Mouse (Mus musculus): ENCODE results near the gene Otop2. TPM values are rescaled to one million over a fixed set of nuclear protein-coding genes. Genes with fewer than 3 reads are reported as not detected.
A peak's percentile ranks its signal among the peaks of the same experiment; 100 is the strongest.

Gene Otop2
- polyA plus RNA-seq, 1 experiment = not detected

DNA sequence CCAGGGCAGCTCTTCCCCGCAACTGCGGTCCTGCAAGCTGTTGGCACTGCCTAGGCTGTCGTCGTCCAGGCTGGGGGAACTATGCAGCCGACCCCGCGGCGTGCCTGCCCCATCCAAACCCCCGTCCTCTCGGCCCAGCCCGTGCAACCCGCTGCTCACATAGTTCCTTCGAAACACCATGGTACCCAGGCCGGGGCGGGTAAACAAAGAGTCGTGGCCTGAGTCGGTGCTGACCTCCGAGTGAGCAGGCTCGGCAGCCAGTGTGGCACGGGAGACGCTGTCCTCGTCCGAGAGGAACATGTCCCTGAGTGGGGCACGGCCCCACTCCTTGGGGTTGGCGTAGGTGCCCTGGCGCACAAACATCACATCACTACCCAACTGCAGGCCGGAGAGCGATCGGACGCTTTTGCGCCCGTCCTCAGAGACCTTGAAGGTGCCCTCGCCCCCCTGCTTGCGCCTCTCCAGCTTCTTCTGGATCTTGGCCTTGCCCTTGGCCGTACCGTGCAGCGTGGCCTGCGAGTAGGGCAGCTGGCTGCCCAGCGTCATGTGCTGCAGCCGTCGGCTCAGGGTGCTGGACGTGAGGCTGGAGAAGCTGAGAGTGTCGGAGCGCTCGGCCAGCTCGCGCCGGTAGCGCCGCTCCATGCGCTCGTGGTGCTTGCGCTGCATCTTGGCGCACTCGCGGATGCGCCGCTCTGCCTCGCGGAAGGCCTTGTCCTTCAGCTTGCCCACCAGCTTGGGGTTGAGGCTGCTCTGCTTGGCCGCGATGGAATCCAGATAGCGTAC is 11.5 kb downstream of the Otop2 start:
- Histone ChIP-seq H3K4me1 (ENCODE audit: control insufficient read depth, insufficient read depth, low read length) (0 out of 2 replicates have a peak, but pooled peaks cover 4% of the 10 kb centered on the region), H3K4me3 (ENCODE audit: insufficient read depth, low read length) (no peak overlapping the region), H3K27ac (ENCODE audit: insufficient read depth, low read length) (no peak overlapping the region)
- no peak for TF ChIP-seq POLR2A (IDR thresholded peaks at IDR 0.05; ENCODE audit: low read depth, low read length)
- no peak for TF ChIP-seq CTCF (IDR thresholded peaks at IDR 0.05; ENCODE audit: borderline replicate concordance, insufficient read depth, low read length)

DNA sequence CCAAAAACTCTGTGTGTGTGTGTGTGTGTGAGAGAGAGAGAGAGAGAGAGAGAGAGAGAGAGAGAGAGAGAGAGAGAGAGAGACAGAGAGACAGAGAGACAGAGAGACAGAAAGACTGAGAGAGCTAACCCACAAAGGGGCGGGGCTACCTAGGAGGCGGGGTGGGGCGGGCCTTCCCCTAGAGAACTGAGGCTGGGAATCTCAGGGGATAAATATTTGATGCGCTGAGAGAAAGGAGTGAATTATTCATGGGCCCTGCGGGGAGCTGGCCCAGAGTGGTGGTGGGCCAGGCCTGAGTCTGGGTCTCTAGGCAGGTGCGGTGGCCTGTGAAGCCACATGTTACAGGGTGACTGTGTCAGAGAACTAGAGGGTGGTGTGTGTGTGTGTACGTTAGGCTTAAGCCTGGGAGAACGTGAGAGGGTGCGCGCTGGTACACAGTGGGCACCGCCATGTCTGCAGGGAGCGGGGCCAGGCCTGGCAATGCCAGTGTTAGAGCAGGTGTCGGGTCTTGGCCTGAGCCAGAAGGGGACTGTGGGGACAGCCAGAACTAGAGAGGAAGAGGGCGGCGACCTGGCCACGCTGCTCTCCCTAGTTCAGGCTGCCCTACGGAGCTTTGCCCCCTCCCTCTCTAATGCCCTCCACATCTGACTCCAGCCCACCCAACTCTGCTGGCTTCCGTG is 12.9 kb downstream of the Otop2 start:
- H3K4me1 ChIP-seq (ENCODE audit: control insufficient read depth, insufficient read depth, low read length) = 0 out of 2 replicates have a peak, but pooled peaks cover 4% of the 10 kb centered on the region
- TF ChIP-seq CTCF (IDR thresholded peaks at IDR 0.05; ENCODE audit: borderline replicate concordance, insufficient read depth, low read length) (no peak), POLR2A (IDR thresholded peaks at IDR 0.05; ENCODE audit: low read depth, low read length) (no peak)
- no peak overlapping the region for H3K27ac ChIP-seq (ENCODE audit: insufficient read depth, low read length)
- no peak overlapping the region for H3K4me3 ChIP-seq (ENCODE audit: insufficient read depth, low read length)

DNA sequence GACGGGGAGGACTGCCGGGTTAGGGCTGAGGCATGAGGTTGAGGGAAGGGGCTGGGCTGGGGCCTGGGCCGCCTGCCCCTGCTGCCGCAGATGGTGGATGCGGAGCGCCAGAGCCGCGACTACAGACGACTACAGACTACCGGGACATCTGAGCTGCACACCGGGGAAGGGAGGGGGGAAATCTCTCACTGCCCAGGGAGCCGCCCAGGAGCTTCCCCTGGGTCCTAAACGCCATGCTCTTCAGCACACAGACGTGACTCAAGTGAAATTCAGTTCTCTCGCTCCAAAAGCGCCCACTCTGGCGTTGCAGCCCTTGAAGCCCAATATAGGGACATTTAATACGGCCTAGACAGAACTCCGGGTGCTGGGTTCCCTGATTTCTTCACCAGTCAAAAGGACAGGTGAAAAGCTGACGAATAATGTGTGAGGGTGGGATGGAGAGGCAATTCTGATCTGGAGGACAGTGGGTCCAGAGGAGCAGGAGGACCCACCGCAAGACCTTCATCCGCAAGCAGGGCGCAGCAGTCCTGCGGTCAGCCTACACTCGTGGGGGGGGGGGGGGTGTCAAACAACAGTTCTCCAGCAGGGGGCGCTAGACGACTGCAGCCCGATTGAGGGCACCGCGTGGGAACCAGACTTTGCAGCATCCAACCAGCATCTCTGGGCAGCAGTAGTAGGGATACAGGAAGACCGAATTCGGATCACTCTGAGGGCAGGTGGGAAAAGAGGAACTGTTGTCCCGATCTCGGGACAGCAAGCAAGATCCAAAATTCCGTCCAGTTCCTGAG is 15.1 kb downstream of the Otop2 start, which contains the start of gene Ush1g:
Gene Ush1g (minus strand): TSS at position 136 of the 788 bp plus-strand sequence.
- TF ChIP-seq CTCF (IDR thresholded peaks at IDR 0.05; ENCODE audit: borderline replicate concordance, insufficient read depth, low read length) = peak; percentile 73
- TF ChIP-seq POLR2A (IDR thresholded peaks at IDR 0.05; ENCODE audit: low read depth, low read length) = no peak
- Histone ChIP-seq H3K4me1 (ENCODE audit: control insufficient read depth, insufficient read depth, low read length) (0 out of 2 replicates have a peak, but pooled peaks cover 4% of the 10 kb centered on the region), H3K27ac (ENCODE audit: insufficient read depth, low read length) (no peak within 1 kb of the TSS), H3K4me3 (ENCODE audit: insufficient read depth, low read length) (no peak within 1 kb of the TSS)

DNA sequence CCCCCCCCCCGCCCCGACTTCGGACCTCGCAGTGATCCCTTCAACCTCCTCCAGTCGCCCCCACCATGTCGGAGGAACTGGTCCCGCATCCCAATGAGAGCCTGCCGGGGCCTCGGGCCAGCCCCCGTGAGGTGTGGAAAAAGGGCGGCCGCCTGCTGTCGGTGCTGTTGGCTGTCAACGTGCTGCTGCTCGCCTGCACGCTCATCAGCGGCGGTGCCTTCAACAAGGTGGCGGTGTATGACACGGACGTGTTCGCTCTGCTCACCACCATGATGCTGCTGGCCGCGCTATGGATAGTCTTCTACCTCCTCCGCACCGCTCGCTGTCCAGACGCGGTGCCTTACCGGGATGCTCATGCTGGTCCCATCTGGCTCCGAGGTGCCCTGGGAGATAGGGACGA is 16.4 kb downstream of the Otop2 start:
- Histone ChIP-seq H3K27ac (ENCODE audit: insufficient read depth, low read length) (no peak overlapping the region), H3K4me1 (ENCODE audit: control insufficient read depth, insufficient read depth, low read length) (0 out of 2 replicates have a peak, but pooled peaks cover 4% of the 10 kb centered on the region), H3K4me3 (ENCODE audit: insufficient read depth, low read length) (no peak overlapping the region)
- TF ChIP-seq CTCF (IDR thresholded peaks at IDR 0.05; ENCODE audit: borderline replicate concordance, insufficient read depth, low read length) (no peak), POLR2A (IDR thresholded peaks at IDR 0.05; ENCODE audit: low read depth, low read length) (no peak)

DNA sequence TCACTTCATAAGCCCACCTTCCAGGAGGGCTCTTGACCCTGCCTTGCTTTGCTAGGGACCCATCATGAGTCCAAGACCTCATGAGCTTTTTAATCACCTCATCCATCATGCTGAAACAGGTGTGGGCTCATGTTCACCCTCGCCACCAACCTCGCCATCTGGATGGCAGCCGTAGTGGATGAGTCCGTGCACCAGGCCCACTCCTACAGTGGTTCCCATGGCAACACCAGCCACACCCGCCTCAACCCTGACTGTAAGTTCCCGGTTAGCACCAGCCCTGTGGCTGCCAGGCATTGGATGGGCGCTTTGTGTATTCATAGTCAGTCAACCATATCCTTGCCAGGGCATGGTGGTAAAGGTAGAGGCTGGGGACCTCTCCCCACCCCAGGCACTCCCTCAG is 19.8 kb downstream of the Otop2 start:
- Histone ChIP-seq H3K27ac (ENCODE audit: insufficient read depth, low read length) (no peak overlapping the region), H3K4me3 (ENCODE audit: insufficient read depth, low read length) (no peak overlapping the region), H3K4me1 (ENCODE audit: control insufficient read depth, insufficient read depth, low read length) (no peaks in the 10 kb centered on the region)
- TF ChIP-seq POLR2A (IDR thresholded peaks at IDR 0.05; ENCODE audit: low read depth, low read length) (no peak), CTCF (IDR thresholded peaks at IDR 0.05; ENCODE audit: borderline replicate concordance, insufficient read depth, low read length) (no peak)

DNA sequence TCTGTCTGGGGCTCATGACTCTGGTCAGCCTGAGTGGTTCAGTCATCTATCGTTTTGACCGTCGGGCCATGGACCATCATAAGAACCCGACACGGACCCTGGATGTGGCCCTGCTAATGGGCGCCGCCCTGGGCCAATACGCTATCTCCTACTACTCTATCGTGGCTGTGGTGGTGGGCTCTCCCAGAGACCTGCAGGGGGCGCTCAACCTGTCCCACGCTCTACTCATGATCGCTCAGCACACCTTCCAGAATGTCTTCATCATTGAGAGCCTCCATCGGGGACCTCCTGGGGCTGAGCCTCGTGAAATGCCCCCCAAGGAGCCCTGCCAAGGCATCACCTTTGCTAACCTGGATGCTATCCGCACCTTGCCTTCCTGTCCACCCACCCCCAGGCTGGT is 22.4 kb downstream of the Otop2 start:
- no peaks in the 10 kb centered on the region for H3K4me1 ChIP-seq (ENCODE audit: control insufficient read depth, insufficient read depth, low read length)
- no peak overlapping the region for H3K27ac ChIP-seq (ENCODE audit: insufficient read depth, low read length)
- TF ChIP-seq POLR2A (IDR thresholded peaks at IDR 0.05; ENCODE audit: low read depth, low read length) (no peak), CTCF (IDR thresholded peaks at IDR 0.05; ENCODE audit: borderline replicate concordance, insufficient read depth, low read length) (no peak)
- H3K4me3 ChIP-seq (ENCODE audit: insufficient read depth, low read length) = no peak overlapping the region

DNA sequence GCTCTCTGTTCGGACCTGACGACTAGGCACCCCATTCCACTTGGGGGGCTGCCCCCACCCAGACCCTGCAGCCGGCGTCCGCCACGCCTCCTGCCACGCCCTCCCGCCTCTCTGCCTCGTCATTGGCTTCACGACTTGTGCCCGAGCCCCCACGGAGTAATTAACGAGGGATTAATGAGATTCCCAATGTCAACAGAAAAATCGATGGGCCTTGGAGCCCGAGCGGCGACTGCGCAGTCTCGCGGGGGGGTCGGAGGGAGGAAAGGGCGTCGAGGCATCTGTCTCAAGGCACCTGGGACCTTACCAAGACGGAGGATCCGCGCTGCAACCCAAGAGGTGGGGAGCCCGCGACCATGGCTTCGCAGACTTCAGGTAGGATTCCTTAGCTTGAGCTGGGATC is 27.6 kb downstream of the Otop2 start, which contains the start of gene Otop3:
Gene Otop3 (plus strand): TSS at position 201 of the 400 bp plus-strand sequence.
- no peak within 1 kb of the TSS for H3K4me3 ChIP-seq (ENCODE audit: insufficient read depth, low read length)

DNA sequence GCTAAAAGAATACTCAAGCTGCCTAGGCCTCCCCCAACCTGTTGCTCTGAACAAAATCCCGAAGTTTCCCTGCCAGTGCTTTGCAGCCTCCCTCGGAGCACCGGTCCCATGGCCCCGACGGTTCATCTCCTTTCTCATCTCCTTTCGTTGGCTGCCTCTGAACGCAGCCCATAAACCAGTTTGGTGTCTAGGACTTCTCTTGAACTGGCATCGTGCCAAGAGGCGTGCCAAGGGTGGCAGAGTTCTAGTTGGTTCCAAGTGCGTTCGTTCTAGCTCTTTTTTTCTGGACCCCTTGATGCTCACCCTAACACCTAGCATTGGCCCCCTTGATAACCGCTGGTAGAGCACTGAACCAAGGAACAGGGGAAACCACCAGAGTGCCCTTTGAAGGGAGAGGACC is 28.3 kb downstream of the Otop2 start:
- TF ChIP-seq CTCF (IDR thresholded peaks at IDR 0.05; ENCODE audit: borderline replicate concordance, insufficient read depth, low read length) (no peak), POLR2A (IDR thresholded peaks at IDR 0.05; ENCODE audit: low read depth, low read length) (no peak)
- Histone ChIP-seq H3K27ac (ENCODE audit: insufficient read depth, low read length) (no peak overlapping the region), H3K4me3 (ENCODE audit: insufficient read depth, low read length) (no peak overlapping the region)

More for the DNA sequence above, 27.6 kb downstream of the Otop2 start, which contains the start of gene Otop3:
- Histone ChIP-seq H3K27ac (ENCODE audit: insufficient read depth, low read length) (no peak within 1 kb of the TSS), H3K4me1 (ENCODE audit: control insufficient read depth, insufficient read depth, low read length) (no peaks in the 10 kb centered on the region)
- no peak for TF ChIP-seq POLR2A (IDR thresholded peaks at IDR 0.05; ENCODE audit: low read depth, low read length)
- TF ChIP-seq CTCF (IDR thresholded peaks at IDR 0.05; ENCODE audit: borderline replicate concordance, insufficient read depth, low read length) = no peak

DNA sequence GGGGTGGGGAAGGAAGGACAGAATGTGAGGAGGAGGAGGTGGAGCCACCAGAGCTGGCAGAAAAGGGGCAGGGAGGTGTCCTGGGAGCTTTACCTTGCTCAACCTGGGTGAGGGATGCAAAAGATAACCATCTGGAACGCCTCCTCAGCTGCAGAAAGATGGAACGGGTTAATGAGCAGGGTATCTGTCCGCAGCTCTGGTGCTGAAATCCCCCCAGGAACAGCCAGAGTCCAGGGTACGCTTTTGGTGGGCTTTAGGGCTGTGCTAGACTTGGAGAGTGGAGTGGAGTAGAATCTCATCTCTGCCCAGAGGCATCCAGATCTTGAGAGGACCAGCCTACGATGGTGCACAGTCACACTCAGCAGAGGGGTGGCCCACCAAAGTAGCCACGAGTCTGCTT is 29.2 kb downstream of the Otop2 start:
- Histone ChIP-seq H3K4me3 (ENCODE audit: insufficient read depth, low read length) (no peak overlapping the region), H3K27ac (ENCODE audit: insufficient read depth, low read length) (no peak overlapping the region), H3K4me1 (ENCODE audit: control insufficient read depth, insufficient read depth, low read length) (no peaks in the 10 kb centered on the region)
- TF ChIP-seq CTCF (IDR thresholded peaks at IDR 0.05; ENCODE audit: borderline replicate concordance, insufficient read depth, low read length) (no peak), POLR2A (IDR thresholded peaks at IDR 0.05; ENCODE audit: low read depth, low read length) (no peak)

More for the DNA sequence above, 28.3 kb downstream of the Otop2 start:
- H3K4me1 ChIP-seq (ENCODE audit: control insufficient read depth, insufficient read depth, low read length) = no peaks in the 10 kb centered on the region
